ENCODE assay signal across 8 mouse cellular contexts in the genomic region with DNA sequence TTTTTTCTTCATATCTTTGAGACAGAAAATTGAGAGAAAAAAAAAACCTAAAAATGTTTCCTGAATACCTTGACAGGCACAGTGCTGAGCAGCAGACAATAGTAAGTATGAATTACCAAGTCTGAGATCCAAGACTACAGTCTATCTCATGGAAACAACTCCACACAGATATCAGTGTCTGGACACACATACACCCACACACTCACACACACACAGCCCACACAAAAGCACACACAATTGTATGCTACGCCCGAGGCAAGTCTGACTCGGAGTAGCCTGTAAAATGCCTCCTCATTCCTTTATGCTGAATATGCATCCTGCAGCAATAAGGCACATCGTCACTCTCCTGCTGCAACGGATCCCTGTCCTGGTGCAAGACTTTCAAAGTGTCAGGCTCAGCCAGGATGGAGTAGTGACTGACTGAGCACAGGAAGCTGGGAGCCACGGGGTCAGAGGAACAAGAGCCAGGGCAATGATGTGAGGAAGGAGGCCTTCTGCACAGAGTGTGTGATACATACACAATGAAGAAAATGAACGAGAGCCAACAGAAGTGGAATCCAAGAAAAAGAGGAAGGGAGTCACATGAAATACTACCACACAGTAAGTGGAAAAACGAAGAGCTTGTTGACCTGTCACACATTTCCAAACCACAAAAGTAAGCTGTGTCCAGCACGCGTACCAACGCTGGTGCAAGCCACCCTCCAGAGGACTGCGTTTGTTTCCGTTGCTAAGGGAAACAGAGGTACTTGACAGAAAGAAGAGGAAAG. TPM values are rescaled to one million over a fixed set of nuclear protein-coding genes. Genes with fewer than 3 reads are reported as not detected.
DNase-seq lines count a peak whose midpoint lies in the region; ATAC-seq and TF ChIP-seq lines count a peak whose summit lies in the region.

No protein-coding gene starts in this region.

- no peaks in the 10 kb centered on the region for H3K27me3 ChIP-seq in heart, postnatal 0 days (ENCODE audit: control insufficient read depth, insufficient read depth, low read length)
- no peaks in the 10 kb centered on the region for H3K27me3 ChIP-seq in lung, postnatal 0 days (replicated peaks; ENCODE audit: insufficient read depth, low read length)

- no peak for TF ChIP-seq EP300 in heart, postnatal 0 days (IDR thresholded peaks at IDR 0.05; ENCODE audit: low read depth)
- TF ChIP-seq EP300 in lung, postnatal 0 days (IDR thresholded peaks at IDR 0.05) = peak; percentile 56; the same call in 1 of the 2 replicates

- TF ChIP-seq CTCF in heart, postnatal 0 days (IDR thresholded peaks at IDR 0.05; ENCODE audit: low read depth) = no peak
- TF ChIP-seq CTCF in lung, postnatal 0 days (IDR thresholded peaks at IDR 0.05) = no peak

- no peak overlapping the region for H3K9ac ChIP-seq in heart, postnatal 0 days (replicated peaks; ENCODE audit: low read depth, low read length)
- no peak overlapping the region for H3K9ac ChIP-seq in lung, postnatal 0 days (replicated peaks; ENCODE audit: low read depth)

- no peaks in the 10 kb centered on the region for H3K9me3 ChIP-seq in heart, postnatal 0 days (replicated peaks; ENCODE audit: control insufficient read depth, low read length)
- H3K9me3 ChIP-seq in lung, postnatal 0 days (ENCODE audit: low read length) = no peaks in the 10 kb centered on the region

- H3K27ac ChIP-seq in heart, postnatal 0 days (ENCODE audit: low read depth) = peak overlapping the region; percentile 64
- peak overlapping the region; percentile 47 for H3K27ac ChIP-seq in lung, postnatal 0 days (ENCODE audit: low read length)

- DNase-seq in embryo, embryonic 10 days (ENCODE audit: low spot score) = peak; percentile 22
- no peak for DNase-seq in embryo, embryonic 9.5 days (ENCODE audit: extremely low spot score)
- DNase-seq in Muller cell, postnatal 12 days (ENCODE audit: inconsistent ontology term) = peak; percentile 26
- peak; percentile 43 for DNase-seq in heart, postnatal 0 days (ENCODE audit: low spot score)
- peak; percentile 91 for DNase-seq in lung, postnatal 0 days (ENCODE audit: low spot score)
- DNase-seq in layer of hippocampus, postnatal 14 days (ENCODE audit: low spot score in 2 of 2) = no peak
- DNase-seq in cerebellum, postnatal 10 days = no peak
- no peak for DNase-seq in urinary bladder, postnatal 25 days (ENCODE audit: low spot score)

- H3K4me3 ChIP-seq in heart, postnatal 0 days (ENCODE audit: low read depth, low read length) = no peak overlapping the region
- no peak overlapping the region for H3K4me3 ChIP-seq in lung, postnatal 0 days (ENCODE audit: low read depth, low read length)

- ATAC-seq in heart, postnatal 0 days (ENCODE audit: insufficient read depth, low read depth) = peak; percentile 52
- ATAC-seq in lung, postnatal 0 days = peak; percentile 97

- peak overlapping the region; percentile 27 for H3K4me2 ChIP-seq in heart, postnatal 0 days (ENCODE audit: low read depth, low read length)
- H3K4me2 ChIP-seq in lung, postnatal 0 days (replicated peaks; ENCODE audit: low read depth, low read length) = 0 out of 2 replicates have a peak overlapping the region, but pooled peaks have one; percentile 17

- H3K36me3 ChIP-seq in heart, postnatal 0 days (replicated peaks; ENCODE audit: control insufficient read depth, insufficient read depth, low read length) = no peaks in the 10 kb centered on the region
- no peaks in the 10 kb centered on the region for H3K36me3 ChIP-seq in lung, postnatal 0 days (ENCODE audit: insufficient read depth, low read length)

- WGBS in heart, postnatal 0 days = 15% methylated on average over 13 of the region's 13 CpGs
- 21% methylated on average over 13 of the region's 13 CpGs for WGBS in lung, postnatal 0 days

- H3K4me1 ChIP-seq in heart, postnatal 0 days (ENCODE audit: control insufficient read depth, insufficient read depth) = peaks cover 15% of the 10 kb centered on the region
- no peaks in the 10 kb centered on the region for H3K4me1 ChIP-seq in lung, postnatal 0 days (ENCODE audit: insufficient read depth, low read depth, low read length)

RNA-seq across cellular contexts. Expression of gene Adam22, which starts 10.9 kb away (rescaled TPM):
- total RNA-seq in heart, postnatal 0 days (2014; rRNA removed; ENCODE audit: low replicate concordance) = 8.5 and 13.8 TPM in 2 replicates
- 8.0 and 8.6 TPM in 2 replicates for polyA plus RNA-seq in heart, postnatal 0 days (2015; fragmentation: Nextera tagmentation; extraction: Ambion mirVana)
- 2.6 and 3.0 TPM in 2 replicates for polyA plus RNA-seq in lung, postnatal 0 days (2015; fragmentation: Nextera tagmentation; extraction: Ambion mirVana)
- total RNA-seq in layer of hippocampus, postnatal 14 days (2021) = 100 to 1,000 TPM; 142 to 159 TPM

Comparison
In these comparisons a context has a peak if more than half of its experiments do, and no peak if none do; other contexts are left out.
1. DNase-seq: peak in embryo, embryonic 10 days (single experiment), Muller cell, postnatal 12 days (single experiment), heart, postnatal 0 days (single experiment) and lung, postnatal 0 days (single experiment); none in embryo, embryonic 9.5 days (single experiment), layer of hippocampus, postnatal 14 days (0 of 2), cerebellum, postnatal 10 days (0 of 2) and urinary bladder, postnatal 25 days (single experiment).